Comparison of ENCODE assay signal across 18 mouse cellular contexts in the genomic region with DNA sequence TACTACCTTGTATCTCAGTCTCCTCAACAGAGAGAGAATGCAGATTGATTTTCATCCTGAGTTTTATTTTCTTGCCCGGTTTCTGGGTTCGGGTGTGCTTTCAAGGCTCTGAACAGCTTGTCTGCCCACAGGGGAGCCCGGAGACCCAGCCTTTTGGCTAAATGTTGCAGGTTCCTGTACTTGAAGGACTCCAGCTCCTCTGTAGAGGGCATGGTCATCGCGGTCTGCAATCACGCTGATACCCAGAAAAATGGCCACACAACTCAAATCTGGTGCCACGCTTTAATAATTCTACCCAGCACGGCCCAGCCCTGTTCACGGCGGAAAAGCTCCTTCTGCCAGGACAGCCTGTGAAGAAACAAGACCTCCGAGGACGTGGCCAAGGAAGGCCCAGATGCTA. TPM values are rescaled to one million over a fixed set of nuclear protein-coding genes. Genes with fewer than 3 reads are reported as not detected.
A peak's percentile ranks its signal among the peaks of the same experiment; 100 is the strongest.
DNase-seq lines count a peak whose midpoint lies in the region; ATAC-seq and TF ChIP-seq lines count a peak whose summit lies in the region.
"Had no signal": no experiment of that assay in that cellular context is flagged by ENCODE, and none has a peak within 500 bp of the region (broad histone marks: within the 10 kb centered on the region; RNA-seq: fewer than 3 reads in every experiment).

No protein-coding gene starts in this region.

- no peak for TF ChIP-seq CTCF in E14TG2a.4 (conservative IDR thresholded peaks at IDR 0.05; ENCODE audit: low read length)
- TF ChIP-seq CTCF in cerebellum, adult 2 months (IDR thresholded peaks at IDR 0.05; ENCODE audit: borderline replicate concordance, insufficient read depth, low read depth, low read length): no peak

- no peaks in the 10 kb centered on the region for H3K27me3 ChIP-seq in E14TG2a.4 (ENCODE audit: insufficient read depth, low read length)
- H3K27me3 ChIP-seq in cerebellum, adult 2 months (ENCODE audit: control insufficient read depth, insufficient read depth, low read length): no peaks in the 10 kb centered on the region
- H3K27me3 ChIP-seq in forebrain, embryonic 10.5 days (ENCODE audit: poor library complexity, severe bottlenecking): no peaks in the 10 kb centered on the region
- H3K27me3 ChIP-seq: embryonic facial prominence, embryonic 12.5 days; forebrain, embryonic 13.5 days; heart, embryonic 15.5 days had no signal

- peak; percentile 59 for DNase-seq in brain, adult 2 months (ENCODE audit: low read depth, low spot score)
- DNase-seq in cerebellum, adult 2 months: peak; percentile 33 to 46
- peak; percentile 40 to 51 for DNase-seq in cerebellum, postnatal 10 days
- no peak for DNase-seq in forebrain, embryonic 10.5 days (ENCODE audit: extremely low spot score, low spot score)
- no peak for DNase-seq in MN1 (ENCODE audit: low spot score)
- DNase-seq: adrenal gland, postnatal 10 days; forebrain, postnatal 0 days; gastrocnemius, postnatal 14 days; heart, adult 2 months; heart, postnatal 14 days; kidney, adult 18-20 months had no signal

- no peak for ATAC-seq in erythroid progenitor cell, adult 5-6 weeks (replicated peaks; ENCODE audit: low FRiP score, poor library complexity, severe bottlenecking)
- ATAC-seq: forebrain, embryonic 13.5 days; forebrain, postnatal 0 days had no signal

- peaks cover 8% of the 10 kb centered on the region; the same call in 1 of the 2 replicates for H3K4me1 ChIP-seq in E14TG2a.4 (replicated peaks; ENCODE audit: low read depth, low read length)
- peaks cover 33% of the 10 kb centered on the region for H3K4me1 ChIP-seq in cerebellum, adult 2 months (ENCODE audit: control insufficient read depth, insufficient read depth, low read length)
- H3K4me1 ChIP-seq in forebrain, embryonic 10.5 days: no peaks in the 10 kb centered on the region
- H3K4me1 ChIP-seq: embryonic facial prominence, embryonic 12.5 days; forebrain, embryonic 13.5 days had no signal

- peak overlapping the region; percentile 27; the same call in 1 of the 2 replicates for H3K4me3 ChIP-seq in E14TG2a.4 (replicated peaks; ENCODE audit: low read length)
- H3K4me3 ChIP-seq in cerebellum, adult 2 months (replicated peaks; ENCODE audit: insufficient read depth, low read depth, low read length): no peak overlapping the region
- no peak overlapping the region for H3K4me3 ChIP-seq in forebrain, embryonic 10.5 days
- H3K4me3 ChIP-seq: embryonic facial prominence, embryonic 12.5 days; forebrain, embryonic 13.5 days; heart, adult 2 months; heart, embryonic 15.5 days had no signal

- 0 out of 2 replicates have a peak overlapping the region, but pooled peaks have one; percentile 29 for H3K27ac ChIP-seq in cerebellum, adult 2 months (ENCODE audit: insufficient read depth, low read length)
- no peak overlapping the region for H3K27ac ChIP-seq in forebrain, embryonic 10.5 days
- H3K27ac ChIP-seq: embryonic facial prominence, embryonic 12.5 days; forebrain, embryonic 13.5 days; heart, embryonic 15.5 days; hindbrain, embryonic 14.5 days had no signal

- no peak for TF ChIP-seq POLR2A in cerebellum, adult 2 months (IDR thresholded peaks at IDR 0.05; ENCODE audit: borderline replicate concordance, insufficient read depth, low read length)

- H3K9me3 ChIP-seq in E14TG2a.4 (ENCODE audit: low read length): no peaks in the 10 kb centered on the region
- H3K9me3 ChIP-seq in forebrain, embryonic 10.5 days: no peaks in the 10 kb centered on the region
- H3K9me3 ChIP-seq: embryonic facial prominence, embryonic 12.5 days; forebrain, embryonic 13.5 days; G1E; heart, embryonic 15.5 days had no signal

- H3K36me3 ChIP-seq in E14TG2a.4 (ENCODE audit: insufficient read depth, low read length): peaks cover 53% of the 10 kb centered on the region
- peaks cover 59% of the 10 kb centered on the region for H3K36me3 ChIP-seq in forebrain, embryonic 10.5 days (replicated peaks)

- WGBS in cerebellum, adult 2 months: 23% methylated on average over 12 of the region's 12 CpGs
- 96% methylated on average over 12 of the region's 12 CpGs for WGBS in forebrain, embryonic 10.5 days

RNA-seq across cellular contexts. Expression of a gene that starts 21.4 kb away (rescaled TPM):
- polyA plus RNA-seq in cerebellum, adult 2 months (2012; rRNA removed): 31.7 and 32.2 TPM in 2 replicates
- 31.9 and 32.1 TPM in 2 replicates for total RNA-seq in erythroid progenitor cell, adult 5-6 weeks (2015; ENCODE audit: low replicate concordance)
- total RNA-seq in erythroid progenitor cell, adult 5-6 weeks (2017; ENCODE audit: low replicate concordance): 38.1 and 46.3 TPM in 2 replicates
- polyA plus RNA-seq in forebrain, embryonic 10.5 days (2016; fragmentation: Nextera tagmentation; extraction: Ambion mirVana): 48.3 and 52.7 TPM in 2 replicates

RNA-seq across cellular contexts. Expression of a gene that starts 40.5 kb away (rescaled TPM):
- 33.9 and 34.5 TPM in 2 replicates for polyA plus RNA-seq in cerebellum, adult 2 months (2012; rRNA removed)
- 5.4 and 6.1 TPM in 2 replicates for total RNA-seq in erythroid progenitor cell, adult 5-6 weeks (2015; ENCODE audit: low replicate concordance)
- total RNA-seq in erythroid progenitor cell, adult 5-6 weeks (2017; ENCODE audit: low replicate concordance): 2.3 and 5.8 TPM in 2 replicates
- polyA plus RNA-seq in forebrain, embryonic 10.5 days (2016; fragmentation: Nextera tagmentation; extraction: Ambion mirVana): 27.2 and 28.0 TPM in 2 replicates

Comparison
In these comparisons a context has a peak if more than half of its experiments do, and no peak if none do; other contexts are left out.
1. DNase-seq: peak in brain, adult 2 months (single experiment), cerebellum, adult 2 months (2 of 2) and cerebellum, postnatal 10 days (2 of 2); none in forebrain, embryonic 10.5 days (single experiment) and MN1 (single experiment).